Mouse (Mus musculus) megakaryocyte, embryonic 14.5 days (primary cell): ENCODE measurements around the gene Gatad2a.

Source experiments
- FLI1 ChIP-seq: IDR thresholded peaks from 2 replicates; pipeline ENCODE4 v1.6.1; 2012; ENCODE audit warnings: low read length, inconsistent platforms, mixed read lengths
- GATA1 ChIP-seq: IDR thresholded peaks from 3 replicates; pipeline ENCODE4 v1.6.1; 2012; ENCODE audit warnings: mixed read lengths, low read length, inconsistent platforms, borderline replicate concordance

- no peak for TF ChIP-seq GATA1
- TF ChIP-seq FLI1, result no peak
Measured at GRCm38 (mm10) chr8:69879678-69880077, 116.5 kb downstream of the Gatad2a start.
